Mouse (Mus musculus) heart, adult 18-20 months (tissue): ENCODE results near the gene Ift80. TPM values are rescaled to one million over a fixed set of nuclear protein-coding genes. Genes with fewer than 3 reads are reported as not detected.
"Not testable (repeated sequence)": the region's sequence is repeated elsewhere in the genome, so short reads cannot be mapped to it uniquely, and the experiment has no call there.

Experiments
- DNase-seq, 2 experiments: peaks; one replicate each; pipeline ENCODE4 v3.0.0; 2021 to 2022; ENCODE audit warnings: mixed read lengths in 1 of 2
- long read RNA-seq, 2 experiments: library from polyadenylated mRNA; stranded (forward); transcript quantifications; one replicate each; pipeline ENCODE4 v2.0.0; 2021
- total RNA-seq, 2 experiments: library from RNA; stranded (reverse); gene quantifications; 2 replicates each; pipeline ENCODE4 v1.2.3; 2021

The Ift80 gene
- total RNA-seq: 1 to 10 TPM; 4.0 to 5.3 TPM
- long read RNA-seq, experiment 1, partial matches to known transcripts: 0 of 1 reads
- long read RNA-seq, experiment 1, other reads (novel, unspliced or antisense): 0 of 1 reads
- long read RNA-seq, experiment 2, full-length matches to known transcripts: 1 of 2 reads
- long read RNA-seq, experiment 2, partial matches to known transcripts: 1 of 2 reads
- long read RNA-seq, experiment 2, other reads (novel, unspliced or antisense): 0 of 2 reads

GRCm38 (mm10) chr3:69004437-69005337, at the start of gene Ift80, which contains the start of gene Smc4:
Gene Ift80 (minus strand): TSS chr3:69004570.
Gene Smc4 (plus strand): TSS chr3:69004738.
- DNase-seq: peak; percentile 97 to 98

DNA sequence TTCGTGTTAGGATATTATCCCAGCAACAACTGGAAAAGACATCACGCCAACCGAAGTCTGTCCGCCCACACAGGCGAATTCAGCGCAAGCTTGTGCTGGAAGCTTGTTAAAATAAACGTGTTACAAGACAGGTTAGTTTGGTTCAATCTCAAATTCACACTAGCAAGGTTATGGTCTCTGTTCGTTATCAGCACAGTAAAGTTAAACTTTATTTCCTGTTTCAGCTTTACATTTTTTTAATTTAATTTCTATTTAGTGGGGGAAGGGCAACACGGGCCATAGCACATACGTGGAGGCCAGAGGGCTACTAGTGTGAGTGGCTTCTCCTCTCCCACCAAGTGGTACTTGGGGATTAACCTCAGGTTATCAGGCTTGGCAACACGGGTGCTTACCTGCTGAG, 47.5 kb upstream of the Ift80 start:
- DNase-seq: no peak

DNA sequence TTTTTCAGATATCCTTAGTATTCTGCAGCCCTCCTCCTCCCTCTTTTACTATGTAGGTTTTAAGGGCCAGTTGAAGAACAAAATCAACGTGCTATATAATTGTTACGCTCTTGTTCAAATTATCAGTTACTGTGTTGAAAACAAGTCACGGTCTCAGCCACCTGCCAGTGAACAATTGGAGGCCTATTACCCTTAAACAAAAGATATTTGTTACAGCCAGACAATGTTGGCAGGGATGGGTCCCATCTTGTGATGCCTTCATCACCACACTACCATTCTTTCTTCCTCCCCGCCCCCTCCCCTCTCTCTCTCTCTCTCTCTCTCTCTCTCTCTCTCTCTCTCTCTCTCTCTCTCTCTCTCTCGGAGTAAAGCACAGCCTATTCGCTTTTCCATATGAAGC, 44.6 kb upstream of the Ift80 start:
- DNase-seq: no peak

- no peak for DNase-seq
Observed at GRCm38 (mm10) chr3:69047684-69048083, 43.3 kb upstream of the Ift80 start.

DNA sequence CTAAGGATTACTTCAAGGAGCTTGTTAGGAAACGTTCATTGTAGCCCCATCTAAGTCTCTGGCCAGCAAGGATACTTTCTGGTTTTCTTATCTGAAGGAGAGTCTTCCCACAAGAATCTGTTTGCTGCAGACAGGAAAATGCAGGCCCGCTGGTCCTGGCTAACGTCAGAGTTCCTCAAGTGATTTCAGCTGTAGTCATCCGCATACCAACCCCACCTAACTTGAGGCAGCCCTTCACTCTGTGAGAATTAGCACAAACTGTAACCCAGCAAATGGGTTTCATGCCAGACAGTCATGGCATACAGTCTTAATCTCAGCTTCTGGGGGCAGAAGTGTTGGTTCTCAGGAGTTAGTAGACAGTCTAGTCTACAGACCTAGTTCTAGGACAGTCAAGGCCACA, 42.1 kb upstream of the Ift80 start:
- DNase-seq: no peak

GRCm38 (mm10) chr3:69045750-69046149, 41.4 kb upstream of the Ift80 start:
- DNase-seq: peak in 1 of 2 experiments; percentile 26

DNA sequence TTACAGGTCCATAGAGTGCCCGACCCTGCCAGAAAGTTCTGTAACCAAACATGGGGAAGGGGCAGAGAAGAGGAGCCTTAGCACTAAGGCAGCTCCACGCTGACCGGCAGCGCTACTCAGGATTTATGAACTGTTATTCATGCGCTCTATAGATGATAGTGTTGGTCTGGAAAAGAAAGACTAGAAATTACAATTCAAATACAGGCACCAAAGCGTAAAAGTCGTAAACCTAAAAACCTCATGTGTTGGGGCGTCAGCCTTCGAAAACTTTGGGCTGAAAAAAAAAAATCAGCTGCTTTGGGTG, 41.0 kb upstream of the Ift80 start:
- no peak for DNase-seq

DNA sequence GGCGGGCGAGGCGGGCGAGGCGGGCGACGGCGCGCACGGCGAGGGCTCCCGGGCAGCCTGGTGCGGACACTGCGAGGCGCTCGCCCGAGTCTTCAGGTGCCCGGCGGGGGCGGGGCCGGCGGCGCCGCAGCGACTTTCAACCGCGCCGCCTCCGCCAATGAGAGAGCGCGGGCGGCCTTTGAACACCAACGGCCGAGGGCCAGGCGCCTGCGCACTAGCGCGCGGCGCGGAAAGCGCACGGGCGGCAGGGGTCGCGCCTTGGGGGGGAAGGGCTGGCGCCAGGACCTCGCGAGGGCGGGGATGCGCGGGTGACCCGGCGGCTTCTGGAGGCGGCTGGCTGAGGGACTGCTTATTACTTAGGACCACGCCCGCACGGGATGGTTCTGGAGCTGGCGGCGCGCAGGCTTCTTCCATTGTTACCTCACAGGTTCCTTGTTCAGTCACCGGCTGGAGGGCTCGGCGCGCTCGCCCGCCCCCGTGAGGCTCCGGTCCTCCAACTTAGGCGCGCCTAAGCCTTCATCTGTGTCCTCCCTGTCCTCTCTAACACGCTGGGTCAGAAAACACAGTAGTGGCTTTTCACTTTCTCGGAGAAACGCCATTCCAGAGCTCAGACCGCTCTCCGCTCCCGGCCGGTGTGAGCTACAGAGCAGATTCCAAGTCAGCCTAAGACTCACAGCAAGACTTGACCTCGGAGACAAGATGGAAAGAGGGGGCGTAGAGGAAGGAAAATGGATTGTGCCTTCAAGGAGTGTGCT, 40.5 kb upstream of the Ift80 start, which contains the start of gene Trim59:
Gene Trim59, minus strand, starts transcription at position 111 of the 755 bp plus-strand sequence.
- DNase-seq: peak; percentile 90 to 93

DNA sequence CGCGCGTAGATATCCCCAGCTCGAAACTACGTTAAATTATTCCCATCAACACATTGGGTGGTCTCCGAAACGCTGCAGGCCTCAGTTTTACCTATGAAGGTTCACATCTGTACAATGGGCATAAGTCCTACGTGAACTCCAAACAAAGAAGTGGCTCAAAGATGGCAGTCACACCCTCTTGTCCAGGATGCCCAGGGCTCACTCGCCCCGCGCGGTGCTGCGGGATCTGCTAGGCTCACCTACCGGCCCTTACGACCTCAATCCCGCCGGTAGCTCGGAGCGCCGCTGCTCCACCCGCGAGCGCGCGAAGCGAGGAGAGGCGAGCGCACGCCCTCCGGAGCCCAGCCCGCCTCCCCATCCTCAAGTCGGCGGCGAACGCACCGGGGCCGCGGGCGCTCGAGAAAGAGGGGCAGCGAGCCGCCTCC, 39.8 kb upstream of the Ift80 start:
- peak in 1 of 2 experiments; percentile 55 for DNase-seq

GRCm38 (mm10) chr3:69041298-69041697, 36.9 kb upstream of the Ift80 start:
- no peak for DNase-seq

- DNase-seq: no peak
Observed at GRCm38 (mm10) chr3:69040105-69040504, 35.7 kb upstream of the Ift80 start.

- DNase-seq: no peak
Observed at GRCm38 (mm10) chr3:69026133-69026783, 21.9 kb upstream of the Ift80 start.

GRCm38 (mm10) chr3:69020764-69021163, 16.4 kb upstream of the Ift80 start:
- DNase-seq: no peak

GRCm38 (mm10) chr3:69020285-69020684, 15.9 kb upstream of the Ift80 start:
- DNase-seq: no peak

- not testable (repeated sequence) for DNase-seq
Observed at GRCm38 (mm10) chr3:69018635-69019034, 14.3 kb upstream of the Ift80 start.

- no peak for DNase-seq
Observed at GRCm38 (mm10) chr3:69017181-69017580, 12.8 kb upstream of the Ift80 start.

GRCm38 (mm10) chr3:69008873-69009272, 4.5 kb upstream of the Ift80 start:
- DNase-seq: no peak

GRCm38 (mm10) chr3:69006246-69006760, 1.9 kb upstream of the Ift80 start:
- no peak for DNase-seq

DNA sequence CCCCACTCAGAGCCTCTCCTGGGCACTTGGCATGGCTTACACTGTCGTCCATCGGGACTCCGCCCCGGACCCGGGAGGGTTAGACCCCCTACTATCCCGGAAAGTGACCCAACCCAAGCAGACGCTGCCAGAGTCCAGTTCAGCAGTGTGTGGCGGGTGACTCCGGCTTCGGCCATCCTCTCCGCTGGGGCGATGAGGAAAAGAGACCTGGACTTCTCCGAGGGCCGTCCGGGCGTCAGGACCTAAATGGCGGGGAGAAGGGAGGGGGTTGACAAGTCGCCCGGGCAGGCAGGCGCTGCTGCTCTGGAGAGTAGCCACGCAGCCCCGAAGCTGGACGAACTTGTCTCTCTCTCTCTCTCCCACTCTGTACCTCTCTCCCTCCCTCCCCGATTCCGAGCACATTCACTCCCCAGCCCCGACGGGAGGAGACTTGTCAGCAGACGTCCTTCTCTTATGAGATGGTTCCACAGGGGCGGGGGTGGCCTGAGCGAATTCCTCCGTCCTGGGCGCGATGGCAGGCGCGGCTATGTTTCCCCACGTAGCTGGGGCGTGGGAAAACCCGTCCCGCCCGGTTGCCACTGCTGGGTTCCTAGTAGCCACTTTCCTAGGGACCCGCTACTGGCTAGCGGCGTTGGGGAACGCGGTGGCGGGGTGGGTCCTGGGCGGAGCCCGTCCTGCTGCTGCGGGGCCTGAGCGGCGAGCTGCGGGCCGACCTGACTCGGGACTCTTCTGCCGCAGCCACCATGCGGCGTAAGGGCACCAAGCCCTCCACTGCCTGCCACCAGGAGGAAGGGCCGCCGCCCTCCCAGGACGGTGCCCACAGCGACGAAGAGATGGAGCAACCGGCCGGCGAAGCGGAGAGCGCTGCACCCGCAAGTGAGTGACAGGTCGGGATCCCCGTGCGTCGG, 1.2 kb upstream of the Ift80 start:
- peak; percentile 64 to 69 for DNase-seq

DNA sequence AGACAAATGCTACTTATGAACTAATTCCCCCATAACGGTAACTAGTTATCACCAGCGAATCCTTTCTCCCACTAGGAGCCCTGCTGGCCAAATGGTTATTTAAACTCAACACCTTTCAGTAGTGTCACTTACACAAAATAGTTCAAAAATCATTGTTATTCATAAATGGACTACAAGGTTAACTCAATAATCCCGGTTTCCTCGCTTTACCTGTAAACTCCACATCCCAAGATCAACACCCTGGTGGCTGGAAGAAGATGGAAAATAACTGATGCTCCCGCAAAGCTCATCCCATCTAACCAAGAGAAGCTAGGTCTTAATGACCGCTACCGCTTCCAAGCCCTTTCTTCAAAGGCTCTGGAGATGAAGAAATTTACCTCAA, 324 bp downstream of the Ift80 start:
- no peak for DNase-seq

DNA sequence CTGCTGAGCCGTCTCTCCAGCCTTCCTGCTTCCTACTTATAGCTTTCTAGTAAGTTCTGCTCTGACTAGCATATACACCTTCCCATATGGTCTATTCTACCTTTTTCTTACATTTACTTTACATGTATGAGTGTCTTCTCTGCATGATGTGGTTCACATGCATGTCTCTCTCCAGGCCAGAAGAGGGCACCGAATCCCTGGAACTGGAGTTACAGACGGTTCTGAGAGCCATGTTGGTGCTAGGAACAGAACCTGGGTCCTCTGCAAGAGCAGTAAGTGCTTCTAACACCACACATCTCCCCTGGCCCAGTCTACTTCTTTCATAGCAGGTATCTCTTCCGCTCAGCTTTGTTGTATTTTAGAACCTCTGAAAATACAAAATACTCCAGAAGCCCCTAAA, 1.6 kb downstream of the Ift80 start:
- DNase-seq: no peak
